In genomic region chr7:16763463-16764218, GRCm38 (mm10) we compare ENCODE assay signal across 20 mouse cellular contexts. TPM values are rescaled to one million over a fixed set of nuclear protein-coding genes. Genes with fewer than 3 reads are reported as not detected.
A peak's percentile ranks its signal among the peaks of the same experiment; 100 is the strongest.
DNase-seq lines count a peak whose midpoint lies in the region; ATAC-seq and TF ChIP-seq lines count a peak whose summit lies in the region.
"Had no signal": no experiment of that assay in that cellular context is flagged by ENCODE, and none has a peak within 500 bp of the region (broad histone marks: within the 10 kb centered on the region; RNA-seq: fewer than 3 reads in every experiment).

No protein-coding gene starts in this region.

- H3K9me3 ChIP-seq in heart, embryonic 11.5 days (replicated peaks; ENCODE audit: control insufficient read depth, low read length): no peaks in the 10 kb centered on the region
- H3K9me3 ChIP-seq: embryonic facial prominence, embryonic 12.5 days; forebrain, embryonic 15.5 days; stomach, embryonic 15.5 days had no signal

- no peak overlapping the region for H3K9ac ChIP-seq in heart, embryonic 11.5 days (ENCODE audit: low read depth, low read length)
- H3K9ac ChIP-seq: embryonic facial prominence, embryonic 12.5 days; forebrain, embryonic 15.5 days; hindbrain, embryonic 14.5 days; lung, embryonic 14.5 days; stomach, embryonic 15.5 days had no signal

- no peak for ATAC-seq in heart, embryonic 11.5 days (replicated peaks; ENCODE audit: insufficient number of reproducible peaks, low FRiP score, low TSS enrichment)
- ATAC-seq: forebrain, embryonic 15.5 days; intestine, embryonic 16.5 days; midbrain, embryonic 16.5 days had no signal

- no peak overlapping the region for H3K4me3 ChIP-seq in heart, embryonic 11.5 days (ENCODE audit: low read depth, low read length)
- H3K4me3 ChIP-seq in testis, adult 2 months (ENCODE audit: control insufficient read depth, low read depth, low read length): no peak overlapping the region
- H3K4me3 ChIP-seq: embryonic facial prominence, embryonic 12.5 days; forebrain, embryonic 15.5 days; stomach, embryonic 15.5 days had no signal

- H3K27me3 ChIP-seq in heart, embryonic 11.5 days (ENCODE audit: control insufficient read depth, insufficient read depth, low read length): no peaks in the 10 kb centered on the region
- H3K27me3 ChIP-seq in testis, adult 2 months (ENCODE audit: control insufficient read depth, insufficient read depth, low read length): no peaks in the 10 kb centered on the region
- H3K27me3 ChIP-seq: embryonic facial prominence, embryonic 12.5 days; forebrain, embryonic 15.5 days; stomach, embryonic 15.5 days had no signal

- WGBS in heart, embryonic 11.5 days (ENCODE audit: insufficient replicate concordance): 82% methylated on average over 7 of the region's 7 CpGs

- intact Hi-C loops in gastrocnemius, postnatal 14 days (cut with DNase I; ENCODE audit: low total_unique reads): no loop called here

- H3K27ac ChIP-seq in heart, embryonic 11.5 days (ENCODE audit: low read depth, low read length): no peak overlapping the region
- H3K27ac ChIP-seq in testis, adult 2 months (ENCODE audit: control insufficient read depth, insufficient read depth, low read depth, low read length): peak overlapping the region; percentile 54
- H3K27ac ChIP-seq: embryonic facial prominence, embryonic 12.5 days; forebrain, embryonic 15.5 days; hindbrain, embryonic 14.5 days; kidney, postnatal 0 days; stomach, embryonic 15.5 days had no signal

- peaks cover 11% of the 10 kb centered on the region; the same call in 1 of the 2 replicates for H3K4me1 ChIP-seq in heart, embryonic 11.5 days (ENCODE audit: control insufficient read depth, insufficient read depth, low read length)
- H3K4me1 ChIP-seq in testis, adult 2 months (ENCODE audit: control insufficient read depth, insufficient read depth, low read length): peaks cover 18% of the 10 kb centered on the region
- H3K4me1 ChIP-seq: forebrain, embryonic 15.5 days had no signal

- H3K4me2 ChIP-seq in heart, embryonic 11.5 days: no peak overlapping the region
- H3K4me2 ChIP-seq: embryonic facial prominence, embryonic 12.5 days; forebrain, embryonic 15.5 days; hindbrain, embryonic 14.5 days; lung, embryonic 14.5 days; stomach, embryonic 15.5 days had no signal

- DNase-seq in heart, adult 11 months: peak; percentile 97
- no peak for DNase-seq in testis, postnatal 10 days (ENCODE audit: low spot score)
- DNase-seq in gastrocnemius, postnatal 14 days: peak; percentile 53
- DNase-seq in skeletal muscle tissue, adult 2 months (ENCODE audit: low read depth, low spot score): peak; percentile 79
- DNase-seq in layer of hippocampus, adult 8-10 months (ENCODE audit: low spot score in 2 of 2): no peak
- DNase-seq: cerebellum, adult 2 months; liver; lung, embryonic 14.5 days; spleen, adult 18-20 months had no signal

- no peak for TF ChIP-seq CTCF in testis, adult 2 months (IDR thresholded peaks at IDR 0.05; ENCODE audit: control insufficient read depth, insufficient read depth, insufficient replicate concordance, low read depth, low read length)

- no peaks in the 10 kb centered on the region for H3K36me3 ChIP-seq in heart, embryonic 11.5 days (ENCODE audit: control insufficient read depth, insufficient read depth, low read length)
- no peaks in the 10 kb centered on the region for H3K36me3 ChIP-seq in testis, adult 2 months (ENCODE audit: control insufficient read depth, insufficient read depth, low read length)
- H3K36me3 ChIP-seq: embryonic facial prominence, embryonic 12.5 days; forebrain, embryonic 15.5 days; stomach, embryonic 15.5 days had no signal

- TF ChIP-seq POLR2A in testis, adult 2 months (IDR thresholded peaks at IDR 0.05; ENCODE audit: control insufficient read depth, low read depth, low read length): no peak

RNA-seq across cellular contexts. Expression of gene Slc1a5, which starts 17.5 kb away (rescaled TPM):
- 26.9 and 30.1 TPM in 2 replicates for polyA plus RNA-seq in heart, embryonic 11.5 days (2014; fragmentation: Nextera tagmentation; extraction: Ambion mirVana)
- polyA plus RNA-seq in testis, adult 2 months (2012; rRNA removed): 15.2 and 17.8 TPM in 2 replicates
- total RNA-seq in gastrocnemius, postnatal 14 days (2021): 10 to 100 TPM; 25.4 to 27.0 TPM
- total RNA-seq in layer of hippocampus, adult 8-10 months (2022): 10 to 100 TPM in 1 of 4 experiments, 1 to 10 TPM in 3; 2.5 to 11.0 (median 5.5) TPM

RNA-seq across cellular contexts. Expression of gene Ap2s1, which starts 25.4 kb away (rescaled TPM):
- 256 TPM in 2 replicates for polyA plus RNA-seq in heart, embryonic 11.5 days (2014; fragmentation: Nextera tagmentation; extraction: Ambion mirVana)
- polyA plus RNA-seq in testis, adult 2 months (2012; rRNA removed): 240 and 279 TPM in 2 replicates
- total RNA-seq in gastrocnemius, postnatal 14 days (2021): 10 to 100 TPM; 62.5 to 62.9 TPM
- total RNA-seq in layer of hippocampus, adult 8-10 months (2022): 100 to 1,000 TPM; 243 to 255 (median 246) TPM

RNA-seq across cellular contexts. Expression of gene Ceacam9, which starts 41.9 kb away (rescaled TPM):
- polyA plus RNA-seq in heart, embryonic 11.5 days (2014; fragmentation: Nextera tagmentation; extraction: Ambion mirVana): not detected in 2 replicates
- polyA plus RNA-seq in testis, adult 2 months (2012; rRNA removed): not detected in 2 replicates
- total RNA-seq in gastrocnemius, postnatal 14 days (2021): not detected
- not detected for total RNA-seq in layer of hippocampus, adult 8-10 months (2022)
- total RNA-seq: layer of hippocampus, adult 18-20 months; megakaryocyte-erythroid progenitor cell, adult 5-6 weeks had no signal
- polyA plus RNA-seq: cerebellum, adult 2 months; embryonic facial prominence, embryonic 12.5 days; hindbrain, embryonic 14.5 days; intestine, embryonic 16.5 days; kidney, postnatal 0 days; lung, embryonic 14.5 days; stomach, embryonic 15.5 days had no signal

RNA-seq across cellular contexts. Expression of gene Strn4, which starts 52.0 kb away (rescaled TPM):
- 81.4 and 86.8 TPM in 2 replicates for polyA plus RNA-seq in heart, embryonic 11.5 days (2014; fragmentation: Nextera tagmentation; extraction: Ambion mirVana)
- polyA plus RNA-seq in testis, adult 2 months (2012; rRNA removed): 130 and 147 TPM in 2 replicates
- 10 to 100 TPM; 22.6 to 29.3 TPM for total RNA-seq in gastrocnemius, postnatal 14 days (2021)
- 100 to 1,000 TPM; 261 to 298 (median 279) TPM for total RNA-seq in layer of hippocampus, adult 8-10 months (2022)

RNA-seq across cellular contexts. Expression of gene Fkrp, which starts 52.9 kb away (rescaled TPM):
- 25.6 and 27.7 TPM in 2 replicates for polyA plus RNA-seq in heart, embryonic 11.5 days (2014; fragmentation: Nextera tagmentation; extraction: Ambion mirVana)
- 3.4 and 3.6 TPM in 2 replicates for polyA plus RNA-seq in testis, adult 2 months (2012; rRNA removed)
- total RNA-seq in gastrocnemius, postnatal 14 days (2021): 10 to 100 TPM; 24.2 to 25.8 TPM
- 10 to 100 TPM; 45.2 to 50.7 (median 45.8) TPM for total RNA-seq in layer of hippocampus, adult 8-10 months (2022)

Comparison
In these comparisons a context has a peak if more than half of its experiments do, and no peak if none do; other contexts are left out.
1. DNase-seq: peak in heart, adult 11 months (single experiment), gastrocnemius, postnatal 14 days (single experiment) and skeletal muscle tissue, adult 2 months (single experiment); none in testis, postnatal 10 days (single experiment) and layer of hippocampus, adult 8-10 months (0 of 2).